Mouse (Mus musculus) brain, embryonic 18.5 days (tissue): ENCODE data around the gene Tnpo1.
A peak's percentile ranks its signal among the peaks of the same experiment; 100 is the strongest.

Source experiments
- DNase-seq: peaks from one replicate; pipeline ENCODE4 v3.0.0-alpha.2; 2012; ENCODE audit warnings: low read depth, low spot score

The Tnpo1 gene

DNA sequence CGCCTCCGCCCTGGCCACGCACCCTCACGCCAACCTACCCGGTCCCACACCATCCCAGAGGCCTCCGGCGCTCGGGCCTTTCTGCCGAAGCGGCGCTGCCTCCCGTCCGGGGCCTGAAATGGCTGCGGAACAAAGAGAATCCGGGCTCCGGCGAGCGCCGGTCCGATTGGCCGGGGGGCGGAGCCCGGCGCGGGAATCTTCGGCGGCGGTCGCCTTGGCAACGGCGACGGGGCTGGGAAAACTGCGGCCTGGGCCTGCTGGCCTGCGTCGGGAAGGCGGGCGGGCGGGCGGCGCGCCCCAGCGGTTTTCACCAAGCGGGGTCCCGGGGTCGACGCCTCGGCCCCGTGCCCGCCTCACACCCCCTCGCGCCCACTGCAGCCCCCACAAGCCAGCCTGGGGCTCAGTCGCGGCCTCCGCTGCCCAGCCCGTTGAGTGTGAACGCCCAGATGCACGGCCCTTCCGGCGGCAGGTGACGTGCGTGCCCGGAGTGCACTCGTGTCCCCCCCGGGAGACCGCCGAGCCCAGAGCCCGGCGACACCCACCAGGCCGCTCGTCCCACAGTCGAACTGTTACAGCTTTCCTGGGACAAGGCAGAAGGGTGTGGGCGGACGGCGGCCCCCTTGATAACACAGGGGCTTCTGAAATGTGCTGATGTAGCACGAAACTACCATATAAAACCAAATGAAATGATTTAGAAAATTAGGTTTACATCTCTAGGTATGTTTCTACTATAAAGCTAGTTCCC lies at the start of gene Tnpo1:
Gene Tnpo1, minus strand, starts transcription at position 172 of the 745 bp plus-strand sequence.
- DNase-seq: peak; percentile 77

GRCm38 (mm10) chr13:98972090-98972489 lies 45.9 kb upstream of the Tnpo1 start:
- DNase-seq: no peak

GRCm38 (mm10) chr13:98971641-98972040 lies 45.5 kb upstream of the Tnpo1 start:
- DNase-seq: no peak

GRCm38 (mm10) chr13:98968517-98968916 lies 42.3 kb upstream of the Tnpo1 start:
- DNase-seq: no peak

DNA sequence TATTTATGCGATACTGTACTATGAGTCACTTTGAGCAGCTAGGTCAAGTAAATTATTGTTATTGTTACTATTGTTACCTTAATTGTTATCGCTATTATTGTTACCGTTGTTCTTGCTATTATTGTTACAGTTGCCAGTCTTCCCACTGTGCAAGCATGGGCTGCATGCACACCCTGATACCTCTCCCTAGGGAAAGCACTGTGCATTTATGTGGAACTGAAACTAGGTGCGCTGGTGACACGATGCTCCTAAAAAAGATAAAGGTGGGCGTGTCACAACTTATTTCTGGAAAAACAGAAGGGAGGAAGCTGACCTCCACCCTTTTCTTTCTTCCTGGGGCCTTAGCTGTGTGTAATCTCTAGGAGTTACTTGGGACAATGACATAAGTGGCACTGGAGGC lies 41.8 kb upstream of the Tnpo1 start:
- DNase-seq: no peak

DNA sequence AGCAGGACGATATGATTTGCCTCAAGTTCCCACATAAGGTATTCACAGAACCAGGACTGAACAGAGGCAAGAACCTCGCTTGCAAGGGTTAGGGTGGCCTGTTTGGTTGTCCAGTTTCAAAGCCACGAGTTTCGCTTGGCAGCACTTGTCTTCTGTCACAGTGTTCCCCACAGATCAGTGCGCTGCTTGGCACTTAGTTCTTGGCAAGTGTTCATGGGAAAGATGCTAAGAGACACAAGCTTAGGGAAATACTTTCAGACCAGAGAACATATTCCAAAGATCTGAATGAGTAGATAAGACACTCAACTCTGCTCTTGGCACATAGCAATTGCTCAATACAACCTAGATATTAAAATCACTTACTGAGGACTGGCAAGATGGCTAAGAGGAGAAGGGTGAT lies 40.4 kb upstream of the Tnpo1 start:
- no peak for DNase-seq

- no peak for DNase-seq
These were observed 37.4 kb upstream of the Tnpo1 start for GRCm38 (mm10) chr13:98963612-98964011.

DNA sequence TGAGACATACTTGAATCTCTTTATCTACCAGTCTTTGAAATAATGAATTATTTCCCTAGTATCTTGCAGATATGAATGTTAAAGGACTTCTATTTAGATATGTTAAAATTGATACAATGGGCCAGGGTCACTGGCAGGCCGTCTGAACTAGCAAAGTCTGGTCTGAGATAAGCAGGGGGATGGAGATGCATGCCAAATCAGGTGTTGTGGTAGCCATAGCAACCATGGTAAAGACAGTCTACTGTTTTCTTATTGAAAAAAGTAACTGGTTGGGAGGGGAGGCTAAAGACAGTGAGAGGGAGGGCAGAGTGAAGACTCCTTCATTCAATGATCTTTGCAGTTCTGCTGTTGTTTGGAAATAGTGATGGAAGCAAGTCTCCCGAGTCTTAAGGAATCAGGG lies 32.0 kb upstream of the Tnpo1 start:
- DNase-seq: no peak

DNA sequence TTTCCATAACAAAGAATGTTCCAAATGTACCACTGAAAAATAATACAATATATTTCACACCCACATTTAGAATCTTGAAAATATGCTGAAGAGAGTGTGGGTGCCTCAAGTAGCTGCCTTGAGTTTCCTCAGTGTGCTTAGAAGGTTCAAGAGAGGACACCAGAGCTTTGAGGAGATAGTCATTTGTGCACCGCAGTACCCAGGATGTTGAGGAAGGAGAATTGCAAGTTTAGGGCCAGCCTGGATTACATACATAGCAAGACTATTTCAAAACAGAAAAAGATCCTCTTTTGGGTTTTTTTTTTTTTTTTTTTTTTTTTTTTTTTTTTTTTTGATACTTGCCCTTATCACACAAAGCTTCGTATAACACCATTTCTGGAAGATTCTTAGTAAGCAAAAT lies 30.0 kb upstream of the Tnpo1 start:
- DNase-seq: no peak

GRCm38 (mm10) chr13:98955676-98956075 lies 29.5 kb upstream of the Tnpo1 start:
- DNase-seq: no peak

DNA sequence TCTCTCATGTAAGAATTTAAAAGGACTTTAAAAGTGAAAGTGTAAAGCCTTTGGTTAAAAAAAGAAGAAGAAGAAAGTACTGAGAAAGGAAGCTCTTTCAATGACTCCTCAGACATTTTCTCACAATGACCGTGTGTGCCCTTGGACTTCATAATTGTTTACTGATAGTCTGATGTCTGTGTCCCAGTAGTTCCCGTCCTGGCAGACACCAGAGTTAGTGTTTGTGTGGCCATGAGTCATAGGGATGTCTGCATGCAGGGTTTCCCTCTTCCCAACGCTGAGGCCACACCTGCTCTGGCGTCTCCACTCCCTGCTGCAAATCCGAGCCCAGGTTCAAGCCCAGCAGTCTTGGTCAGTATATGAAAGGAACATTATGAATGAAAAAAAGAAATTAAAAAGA lies 29.0 kb upstream of the Tnpo1 start:
- no peak for DNase-seq

DNA sequence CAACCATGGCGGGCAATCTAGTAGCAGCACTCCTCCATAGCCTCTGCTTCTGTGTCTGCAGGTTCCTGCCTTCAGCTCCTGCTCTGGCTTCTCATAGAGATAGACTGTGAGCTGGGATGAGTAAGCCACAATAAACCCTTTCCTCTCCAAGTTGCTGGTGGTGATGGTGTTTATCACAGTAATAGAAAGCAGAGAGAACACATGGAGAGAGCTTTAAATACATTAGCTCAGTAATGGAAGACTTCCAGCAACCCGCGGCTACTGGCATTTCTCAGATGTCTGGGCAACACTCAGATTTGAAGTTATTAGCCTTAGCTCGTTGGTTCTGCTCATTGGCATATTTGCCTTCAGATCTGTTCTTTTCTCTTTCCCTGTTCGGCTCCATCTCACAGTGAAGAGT lies 27.6 kb upstream of the Tnpo1 start:
- no peak for DNase-seq

DNA sequence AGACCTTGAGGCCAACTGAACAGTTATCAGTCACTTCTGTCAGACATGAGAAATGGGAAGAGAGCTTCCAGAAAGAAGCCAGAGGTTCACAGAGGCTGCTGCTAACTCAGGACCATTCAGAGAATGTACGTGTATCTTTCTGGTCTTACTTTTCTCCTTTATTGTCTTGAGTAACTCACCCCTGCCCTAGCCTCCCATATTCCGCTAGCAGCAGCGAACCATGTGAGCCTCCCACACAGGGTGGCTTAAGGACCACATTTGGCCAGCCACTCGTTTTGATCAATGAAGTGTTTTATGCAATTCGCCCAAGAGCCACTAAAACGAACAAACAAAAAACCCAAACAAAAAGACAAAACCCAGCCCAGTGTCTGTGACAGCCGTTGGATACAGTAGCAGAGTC lies 25.8 kb upstream of the Tnpo1 start:
- DNase-seq: no peak

- no peak for DNase-seq
These were observed 22.0 kb upstream of the Tnpo1 start for GRCm38 (mm10) chr13:98948146-98948545.

DNA sequence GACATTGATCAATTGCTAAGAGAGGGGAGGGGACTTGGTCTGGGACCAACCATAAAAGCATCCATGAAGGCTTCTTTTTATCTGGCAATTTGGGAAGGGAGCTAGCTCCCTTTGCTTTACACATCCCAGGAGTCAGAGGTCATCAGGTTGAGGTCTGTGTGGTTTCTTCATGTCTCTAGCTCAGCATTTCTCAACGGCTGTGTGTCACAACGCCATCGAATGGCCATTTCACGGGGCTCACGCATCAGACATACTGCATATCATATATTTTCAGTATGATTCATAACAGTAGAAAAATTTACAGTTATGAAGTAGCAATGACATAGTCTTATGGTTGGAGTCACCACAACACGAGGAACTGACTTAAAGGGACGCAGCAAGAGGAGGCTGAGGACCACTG lies 20.2 kb upstream of the Tnpo1 start:
- DNase-seq: no peak

GRCm38 (mm10) chr13:98945908-98946307 lies 19.7 kb upstream of the Tnpo1 start:
- DNase-seq: no peak

- no peak for DNase-seq
These were observed 19.2 kb upstream of the Tnpo1 start for GRCm38 (mm10) chr13:98945381-98945780.

GRCm38 (mm10) chr13:98944620-98945081 lies 18.5 kb upstream of the Tnpo1 start:
- no peak for DNase-seq

DNA sequence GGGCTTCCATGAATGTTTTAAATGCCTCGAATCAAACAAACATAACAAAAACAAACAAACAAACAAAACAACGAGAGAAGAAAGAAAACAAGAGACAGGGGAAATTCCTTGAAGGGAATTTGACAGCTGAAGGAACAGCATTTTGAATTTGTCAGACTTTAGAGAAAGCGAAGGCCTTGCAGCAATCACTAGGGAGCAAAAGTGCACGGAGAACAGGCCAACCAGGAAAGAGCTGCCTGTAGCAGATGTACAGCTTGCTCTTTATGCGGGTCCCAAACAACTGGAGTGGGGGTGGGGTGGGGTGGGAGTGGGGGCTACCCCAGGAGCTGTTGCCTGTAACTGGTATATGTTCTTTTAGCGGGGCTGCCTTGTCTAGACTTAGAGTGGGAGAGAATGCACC lies 16.2 kb upstream of the Tnpo1 start:
- DNase-seq: no peak

- no peak for DNase-seq
These were observed 15.7 kb upstream of the Tnpo1 start for GRCm38 (mm10) chr13:98941829-98942343.

- DNase-seq: no peak
These were observed 10.9 kb upstream of the Tnpo1 start for GRCm38 (mm10) chr13:98937108-98937507.

DNA sequence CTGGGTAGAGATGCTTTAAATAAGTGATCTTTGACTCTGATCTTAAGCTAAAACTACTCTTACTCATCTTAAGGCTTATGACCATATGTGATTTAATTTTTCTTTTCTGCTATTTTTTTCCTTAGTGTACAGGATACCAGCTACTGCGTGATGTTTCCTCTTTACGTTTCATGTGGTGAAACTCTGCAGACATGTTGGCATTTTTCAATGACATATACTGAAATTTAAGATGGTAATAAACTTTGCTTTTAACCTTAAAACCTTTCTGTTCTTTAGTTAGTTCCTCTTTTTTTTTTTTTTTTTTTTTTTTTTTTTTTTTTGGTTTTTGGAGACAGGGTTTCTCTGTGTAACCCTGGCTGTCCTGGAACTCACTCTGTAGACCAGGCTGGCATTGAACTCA lies 2.7 kb upstream of the Tnpo1 start:
- no peak for DNase-seq

- DNase-seq: no peak
These were observed 716 bp upstream of the Tnpo1 start for GRCm38 (mm10) chr13:98926958-98927242.
